10 mouse cellular contexts compared by ENCODE assay signal in the genomic region with DNA sequence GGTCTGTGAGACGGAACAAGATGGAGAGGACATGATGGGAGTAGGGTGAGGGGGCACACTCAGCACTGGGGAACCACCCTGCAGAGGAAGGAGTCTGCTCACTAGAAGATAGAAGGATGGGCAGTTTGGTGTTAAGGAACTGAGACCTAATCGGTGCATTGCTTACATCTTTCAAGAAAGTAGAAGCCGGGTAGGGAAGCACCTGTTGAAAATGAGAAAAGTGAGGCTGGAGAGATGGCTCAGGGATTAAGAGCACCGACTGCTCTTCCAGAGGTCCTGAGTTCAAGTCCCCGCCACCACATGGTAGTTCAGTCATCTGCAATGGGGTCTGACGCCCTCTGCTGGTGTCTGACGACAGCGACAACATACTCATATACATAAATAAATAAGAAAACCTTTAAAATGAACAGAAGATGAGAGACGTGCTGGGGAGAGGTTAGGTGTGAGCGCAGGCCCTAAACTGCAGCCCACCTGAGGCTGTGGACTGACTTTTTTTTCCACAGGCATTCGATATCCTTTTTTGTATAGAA. TPM values are rescaled to one million over a fixed set of nuclear protein-coding genes. Genes with fewer than 3 reads are reported as not detected.
DNase-seq lines count a peak whose midpoint lies in the region; ATAC-seq and TF ChIP-seq lines count a peak whose summit lies in the region.
"Had no signal": no experiment of that assay in that cellular context is flagged by ENCODE, and none has a peak within 500 bp of the region (broad histone marks: within the 10 kb centered on the region; RNA-seq: fewer than 3 reads in every experiment).

No protein-coding gene starts in this region.

- intact Hi-C loops in heart, adult 2 months (cut with DNase I) = loop anchor here (2.0 to 5.0 kb wide), 2 partner anchors 19 to 53 kb away; a partner anchor contains a TSS
- intact Hi-C loops in heart, postnatal 36 days (cut with DNase I) = no loop called here

- H3K27me3 ChIP-seq in heart, adult 2 months (ENCODE audit: control insufficient read depth, insufficient read depth, low read length) = no peaks in the 10 kb centered on the region
- H3K27me3 ChIP-seq in liver, embryonic 13.5 days = no peaks in the 10 kb centered on the region

- no peak overlapping the region for H3K4me3 ChIP-seq in heart, adult 2 months
- H3K4me3 ChIP-seq in liver, embryonic 13.5 days (replicated peaks) = no peak overlapping the region

- no peak for DNase-seq in heart, adult 2 months
- DNase-seq in heart, postnatal 36 days = no peak
- peak; percentile 64 for DNase-seq in lung, postnatal 36 days
- no peak for DNase-seq in lung, postnatal 14 days
- no peak for DNase-seq in liver, embryonic 13.5 days
- DNase-seq in thymus, postnatal 25 days = peak; percentile 72
- no peak for DNase-seq in urinary bladder, postnatal 10 days (ENCODE audit: low spot score)
- DNase-seq: heart, adult 11 months had no signal

- H3K9me3 ChIP-seq in liver, embryonic 13.5 days (replicated peaks) = no peaks in the 10 kb centered on the region

- TF ChIP-seq CTCF in heart, adult 2 months (IDR thresholded peaks at IDR 0.05) = peak; percentile 61

- no peaks in the 10 kb centered on the region for H3K36me3 ChIP-seq in heart, adult 2 months (ENCODE audit: control insufficient read depth, insufficient read depth, low read length)
- no peaks in the 10 kb centered on the region for H3K36me3 ChIP-seq in liver, embryonic 13.5 days

- TF ChIP-seq EP300 in heart, adult 2 months (IDR thresholded peaks at IDR 0.05; ENCODE audit: insufficient read depth, low read depth, low read length) = no peak

- H3K4me1 ChIP-seq in heart, adult 2 months (ENCODE audit: control insufficient read depth, insufficient read depth, low read length) = peaks cover 2% of the 10 kb centered on the region
- H3K4me1 ChIP-seq in liver, embryonic 13.5 days (replicated peaks) = peaks cover 59% of the 10 kb centered on the region

- WGBS in heart, adult 2 months = 76% methylated on average over 11 of the region's 11 CpGs
- WGBS in liver, embryonic 13.5 days (ENCODE audit: insufficient replicate concordance) = 72% methylated on average over 11 of the region's 11 CpGs

- TF ChIP-seq POLR2A in heart, adult 2 months (IDR thresholded peaks at IDR 0.05; ENCODE audit: insufficient read depth, low read depth, low read length) = no peak

- no peaks in the 10 kb centered on the region for H3K79me2 ChIP-seq in heart, adult 2 months (replicated peaks; ENCODE audit: control insufficient read depth, insufficient read depth, low read length)

- H3K27ac ChIP-seq in heart, adult 2 months = no peak overlapping the region; the same call in 1 of the 2 replicates
- H3K27ac ChIP-seq in liver, embryonic 13.5 days = peak overlapping the region; percentile 62

- no peak overlapping the region for H3K4me2 ChIP-seq in liver, embryonic 13.5 days

- ATAC-seq in liver, embryonic 13.5 days (ENCODE audit: low read depth) = no peak
- no peak for ATAC-seq in frontal cortex, adult (ENCODE audit: low TSS enrichment)
- ATAC-seq: inflammation-experienced regulatory T-cells, adult 6 months had no signal

- H3K9ac ChIP-seq in heart, adult 2 months (ENCODE audit: low read depth, low read length) = no peak overlapping the region
- H3K9ac ChIP-seq in liver, embryonic 13.5 days = peak overlapping the region; percentile 59

RNA-seq across cellular contexts. Expression of a gene that starts 25.1 kb away (rescaled TPM):
- total RNA-seq in heart, adult 2 months (2021) = 10 to 100 TPM; 23.6 to 24.0 TPM
- polyA plus RNA-seq in heart, adult 2 months (2012; rRNA removed) = 12.5 and 20.2 TPM in 2 replicates
- 10 to 100 TPM; 31.5 to 32.6 TPM for total RNA-seq in heart, postnatal 36 days (2021)
- 18.0 and 19.1 TPM in 2 replicates for polyA plus RNA-seq in liver, embryonic 13.5 days (2015; fragmentation: Nextera tagmentation; extraction: Ambion mirVana)

RNA-seq across cellular contexts. Expression of a gene that starts 53.9 kb away (rescaled TPM):
- total RNA-seq in heart, adult 2 months (2021) = 100 to 1,000 TPM in 1 of 2 experiments, 10 to 100 TPM in 1; 98.2 to 122 TPM
- polyA plus RNA-seq in heart, adult 2 months (2012; rRNA removed) = 136 and 182 TPM in 2 replicates
- 100 to 1,000 TPM; 113 to 116 TPM for total RNA-seq in heart, postnatal 36 days (2021)
- polyA plus RNA-seq in liver, embryonic 13.5 days (2015; fragmentation: Nextera tagmentation; extraction: Ambion mirVana) = 25.0 and 28.1 TPM in 2 replicates

Comparison
In these comparisons a context has a peak if more than half of its experiments do, and no peak if none do; other contexts are left out.
1. DNase-seq: peak in lung, postnatal 36 days (single experiment) and thymus, postnatal 25 days (single experiment); none in heart, adult 2 months (0 of 2), heart, postnatal 36 days (0 of 2), lung, postnatal 14 days (single experiment), liver, embryonic 13.5 days (single experiment) and urinary bladder, postnatal 10 days (single experiment).